Mouse (Mus musculus) layer of hippocampus, adult 11-12 months (tissue): Measurements from ENCODE around the gene 9330159F19Rik.

Experiments
- DNase-seq: peaks from one replicate; pipeline ENCODE4 v3.0.0; 2022; ENCODE audit warnings: low spot score

Gene 9330159F19Rik

DNA sequence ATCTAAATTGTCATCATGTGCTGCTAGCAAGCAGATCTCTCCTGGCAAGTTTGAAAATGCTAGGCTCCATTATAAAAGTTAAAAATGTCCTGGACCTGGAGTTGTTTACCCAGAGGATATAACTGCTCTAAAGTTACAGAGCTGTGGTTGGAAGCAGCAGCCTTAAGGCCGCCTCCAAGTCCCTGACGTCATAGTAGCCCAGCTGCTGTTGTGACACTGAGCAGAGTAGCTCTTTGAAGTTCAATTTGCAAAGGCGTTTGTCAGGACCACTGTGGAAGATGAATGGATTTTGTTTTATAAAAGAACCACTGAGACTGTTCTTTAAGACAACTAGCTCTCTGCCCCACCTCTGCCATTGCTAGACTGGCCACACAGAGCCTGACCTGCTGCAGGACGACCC is at the start of gene 9330159F19Rik:
9330159F19Rik (plus strand) TSS at position 154 of the 400 bp plus-strand sequence.
- peak; percentile 47 for DNase-seq

- no peak for DNase-seq
Measured at GRCm38 (mm10) chr10:29161664-29162063, 49.7 kb upstream of the 9330159F19Rik start.

DNA sequence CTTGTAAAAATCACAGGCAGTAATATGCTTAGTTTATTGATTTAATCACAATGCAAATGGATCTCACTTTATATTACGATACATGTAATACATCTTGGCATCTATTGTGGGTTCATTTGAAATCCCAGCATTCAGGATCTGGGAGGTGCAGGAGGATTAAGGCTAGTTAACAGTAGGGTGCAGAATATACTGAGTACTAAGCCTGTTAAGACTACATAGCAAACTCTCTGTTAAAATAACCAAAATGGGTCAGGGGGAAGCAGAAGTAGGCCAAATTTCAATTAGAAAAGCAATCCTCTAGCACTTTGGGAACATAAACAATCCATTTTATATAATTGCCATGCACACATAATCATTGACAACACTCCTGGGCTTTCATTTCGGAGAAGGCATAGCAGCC is 37.6 kb upstream of the 9330159F19Rik start:
- DNase-seq = no peak

DNA sequence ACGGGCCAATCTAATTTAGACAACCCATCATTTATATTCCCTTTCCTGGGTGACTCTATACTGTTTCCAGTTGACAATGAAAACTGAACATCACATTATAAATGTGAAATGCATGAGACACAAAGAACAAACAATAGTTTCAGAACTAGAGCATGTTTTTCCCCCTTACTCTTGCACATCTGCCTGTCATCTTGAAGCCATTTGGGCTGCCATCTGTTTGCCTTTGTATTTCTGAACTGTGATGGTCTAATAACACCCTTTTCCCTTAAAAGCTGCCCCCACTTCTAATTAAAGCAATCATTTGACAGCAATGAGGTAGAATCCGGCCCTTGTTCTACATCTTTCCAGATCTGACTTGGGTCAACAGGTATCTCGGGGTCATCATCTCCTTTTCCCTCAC is 35.8 kb upstream of the 9330159F19Rik start:
- peak; percentile 35 for DNase-seq

DNA sequence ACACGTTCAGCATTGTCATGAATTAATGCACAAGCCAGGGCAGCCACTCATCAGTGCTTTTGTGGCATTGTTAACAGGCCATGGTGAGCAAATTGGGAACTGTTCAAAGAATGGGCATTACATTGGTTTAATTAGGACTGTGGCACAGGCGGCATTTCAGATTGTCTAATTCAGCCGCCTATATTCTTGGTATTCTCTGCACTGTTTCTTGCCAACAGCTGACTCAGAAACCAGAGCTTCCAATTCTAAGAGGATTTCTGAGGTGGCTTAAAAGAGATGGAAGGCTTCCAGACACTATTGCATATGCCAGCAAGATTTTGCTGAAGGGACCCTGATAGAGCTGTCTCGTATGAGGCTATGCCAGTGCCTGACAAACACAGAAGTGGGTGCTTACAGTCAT is 34.5 kb upstream of the 9330159F19Rik start:
- DNase-seq = no peak

- peak; percentile 42 for DNase-seq
Measured at GRCm38 (mm10) chr10:29178003-29178402, 33.4 kb upstream of the 9330159F19Rik start.

GRCm38 (mm10) chr10:29180210-29180609 is 31.2 kb upstream of the 9330159F19Rik start:
- no peak for DNase-seq

GRCm38 (mm10) chr10:29181046-29181445 is 30.4 kb upstream of the 9330159F19Rik start:
- DNase-seq = no peak

DNA sequence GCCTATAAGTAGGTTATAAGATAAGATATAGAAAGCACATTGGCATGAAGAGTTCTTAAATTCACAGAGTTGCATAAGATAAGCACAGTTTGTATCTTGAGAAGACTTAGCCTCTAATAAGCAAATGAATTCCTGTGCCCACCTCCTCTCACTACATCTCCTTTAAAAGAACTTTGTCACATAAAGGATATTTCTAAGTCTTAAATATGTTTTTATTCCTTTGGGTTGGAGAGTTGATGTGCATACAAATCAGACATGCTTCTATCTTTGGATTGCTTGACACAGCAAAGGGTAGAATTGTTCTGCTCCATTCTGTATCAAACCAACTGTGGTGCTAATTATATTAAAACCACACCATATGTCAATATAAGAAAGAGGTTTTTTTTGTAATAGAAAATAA is 17.6 kb upstream of the 9330159F19Rik start:
- DNase-seq = no peak

DNA sequence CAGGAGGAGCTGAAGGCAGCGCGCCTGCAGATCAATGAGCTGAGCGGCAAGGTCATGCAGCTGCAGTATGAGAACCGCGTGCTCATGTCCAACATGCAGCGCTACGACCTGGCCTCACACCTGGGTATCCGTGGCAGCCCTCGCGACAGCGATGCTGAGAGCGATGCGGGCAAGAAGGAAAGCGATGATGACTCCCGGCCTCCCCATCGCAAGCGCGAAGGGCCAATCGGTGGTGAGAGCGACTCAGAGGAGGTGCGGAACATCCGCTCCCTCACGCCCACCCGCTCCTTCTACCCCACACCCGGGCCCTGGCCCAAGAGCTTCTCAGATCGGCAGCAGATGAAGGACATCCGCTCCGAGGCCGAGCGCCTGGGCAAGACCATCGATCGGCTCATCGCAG is 14.6 kb upstream of the 9330159F19Rik start:
- DNase-seq = no peak

DNA sequence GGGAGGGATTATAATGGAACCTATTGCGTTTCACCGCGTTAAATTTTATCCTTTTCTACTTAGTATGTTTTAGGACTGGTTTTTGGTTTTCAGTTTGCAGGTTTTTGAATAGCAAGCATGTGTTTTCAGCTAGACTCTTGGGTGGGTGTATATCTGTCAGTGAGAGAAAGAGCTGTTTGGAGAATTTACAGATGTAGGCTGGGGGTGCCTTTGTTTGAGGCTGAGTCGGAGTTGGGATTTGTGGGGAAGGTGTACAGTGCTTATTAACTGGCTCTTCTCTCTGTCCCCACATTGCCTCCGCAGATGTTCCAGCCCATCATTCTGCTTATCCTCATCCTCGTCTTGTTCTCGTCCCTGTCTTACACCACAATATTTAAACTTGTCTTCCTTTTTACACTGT is 12.8 kb upstream of the 9330159F19Rik start, which contains the start of gene Gm49353:
Gm49353 (plus strand) TSS at position 313 of the 400 bp plus-strand sequence.
- DNase-seq = no peak

- no peak for DNase-seq
Measured at GRCm38 (mm10) chr10:29199835-29200234, 11.6 kb upstream of the 9330159F19Rik start.

- DNase-seq = no peak
Measured at GRCm38 (mm10) chr10:29200609-29201008, 10.8 kb upstream of the 9330159F19Rik start.

GRCm38 (mm10) chr10:29206730-29207129 is 4.7 kb upstream of the 9330159F19Rik start:
- peak; percentile 50 for DNase-seq

DNA sequence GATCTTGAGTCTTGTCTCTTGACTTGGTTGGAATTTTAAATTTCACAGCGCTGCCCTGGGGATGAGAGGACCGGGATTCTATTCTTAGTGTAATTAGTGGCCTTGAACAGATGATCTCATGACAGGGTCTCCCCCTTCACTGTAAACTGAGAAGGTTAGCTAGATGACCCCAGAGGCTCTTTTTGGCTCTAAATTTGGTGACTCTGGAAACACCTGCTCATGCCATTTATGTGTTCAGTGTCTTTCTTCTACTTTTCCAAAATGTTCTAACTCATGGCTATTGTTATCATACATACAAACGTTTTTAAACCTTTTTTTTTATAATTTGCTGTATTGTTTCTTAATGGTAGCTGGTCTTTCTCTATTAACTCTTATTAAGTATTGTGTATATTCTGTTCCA is 2.7 kb upstream of the 9330159F19Rik start:
- DNase-seq = no peak

GRCm38 (mm10) chr10:29213534-29214100 is 2.2 kb downstream of the 9330159F19Rik start:
- peak; percentile 58 for DNase-seq

DNA sequence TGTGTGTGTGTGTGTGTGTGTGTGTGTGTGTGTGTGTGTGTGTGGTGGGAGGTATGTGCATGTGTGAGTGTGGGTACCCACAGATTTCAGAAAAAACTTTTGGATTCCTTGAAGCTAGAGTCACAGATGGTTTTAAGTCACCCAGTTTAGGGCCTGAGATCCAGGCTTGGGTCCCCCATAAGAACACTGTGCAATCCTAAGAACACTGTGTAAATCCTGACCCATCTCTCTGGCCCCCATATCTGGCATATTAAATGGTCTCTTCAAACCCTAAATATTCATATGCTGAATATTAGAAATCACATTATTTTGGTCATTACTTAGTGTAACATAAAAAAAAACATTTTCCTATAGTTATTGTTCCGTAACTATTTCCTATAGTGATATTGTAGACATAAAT is 5.6 kb downstream of the 9330159F19Rik start:
- DNase-seq = no peak

DNA sequence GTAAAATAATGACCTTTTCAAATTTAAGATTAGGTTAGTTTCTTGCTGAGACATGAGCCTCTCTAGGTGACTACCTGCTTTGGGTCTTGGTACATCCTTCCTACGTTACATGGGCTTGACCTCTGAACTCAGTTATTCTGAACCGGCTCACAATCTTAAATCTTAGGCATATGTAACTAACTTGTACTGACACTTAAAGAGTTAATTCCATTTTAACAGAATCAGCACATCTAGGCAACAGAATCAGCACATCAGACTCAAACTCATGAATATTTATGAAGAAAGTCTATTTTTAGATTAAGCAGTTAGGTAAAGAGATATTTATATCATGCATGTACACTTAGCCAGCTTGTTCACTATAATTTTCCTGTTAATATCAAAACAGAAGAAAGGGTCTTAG is 6.0 kb downstream of the 9330159F19Rik start:
- no peak for DNase-seq

DNA sequence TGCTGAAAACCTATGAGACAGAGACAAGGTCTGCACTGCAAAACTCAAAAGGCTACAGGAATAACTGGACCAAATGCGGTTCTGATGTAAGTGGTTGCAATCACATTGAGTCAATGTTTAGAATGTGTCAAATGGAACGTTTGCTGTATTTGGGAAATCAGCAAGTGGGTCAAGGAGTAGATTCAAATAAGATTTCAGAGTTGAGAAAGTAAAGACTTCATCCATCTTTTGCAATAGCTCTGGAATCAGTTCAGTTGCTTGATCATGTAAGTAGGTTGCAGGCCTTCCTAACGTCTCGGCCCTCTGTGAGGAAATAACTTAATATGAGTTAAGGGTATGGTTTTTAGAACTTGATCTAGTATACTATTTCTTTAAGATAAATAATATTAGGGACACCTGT is 13.9 kb downstream of the 9330159F19Rik start:
- DNase-seq = no peak

DNA sequence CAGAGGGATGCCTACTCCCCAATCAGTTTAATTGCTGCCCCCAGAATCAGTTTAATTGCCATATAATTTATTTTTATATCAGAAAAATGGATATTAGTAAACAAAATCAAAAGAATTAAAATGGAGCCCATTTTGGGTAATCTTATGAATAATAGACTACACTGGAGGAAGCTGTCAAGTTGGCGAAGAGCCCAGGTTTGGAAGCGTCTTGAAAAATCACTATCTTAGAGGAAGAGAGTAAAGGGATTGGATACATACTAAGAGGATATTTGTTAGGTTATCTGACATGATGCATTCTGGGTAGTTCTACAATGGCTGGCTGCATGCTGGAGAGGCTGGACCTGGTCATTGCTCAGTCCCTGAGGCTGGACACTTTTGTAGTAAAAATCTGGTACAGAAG is 19.8 kb downstream of the 9330159F19Rik start:
- no peak for DNase-seq
